Mouse (Mus musculus): Measurements from ENCODE around the gene Cdkl1.

DNA sequence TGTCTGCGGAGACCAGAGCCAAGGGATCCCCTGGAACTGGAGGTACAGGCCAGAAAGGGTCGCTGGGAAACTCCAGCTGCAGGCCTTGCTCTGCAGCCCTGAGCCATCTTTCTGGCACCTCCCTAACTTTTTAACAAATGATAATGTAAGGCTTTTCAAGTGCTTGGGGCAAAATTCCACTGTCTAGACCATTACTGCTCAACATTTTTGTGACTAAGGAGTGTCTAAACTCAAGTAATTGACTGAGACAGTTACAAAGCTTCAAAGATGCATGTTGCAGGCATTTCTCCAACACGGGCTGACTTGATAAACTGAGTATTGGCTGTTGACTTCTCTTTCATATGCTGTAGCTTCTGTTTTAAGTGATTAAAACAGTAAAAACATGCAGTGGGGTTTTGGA lies 18.4 kb upstream of the Cdkl1 start:
- TF ChIP-seq POLR2A (IDR thresholded peaks at IDR 0.05; ENCODE audit: borderline replicate concordance, insufficient read depth, low read length) = no peak
- TF ChIP-seq CTCF (IDR thresholded peaks at IDR 0.05; ENCODE audit: borderline replicate concordance, insufficient read depth, low read depth, low read length) = no peak

Measured in cerebellum, adult 2 months (tissue).